Mouse (Mus musculus): ENCODE results near the gene Mrln. TPM values are rescaled to one million over a fixed set of nuclear protein-coding genes. Genes with fewer than 3 reads are reported as not detected.

The Mrln gene
- 2.1 TPM in 1 of 2 replicates, not detected in the other for polyA plus RNA-seq (2012; ENCODE audit: insufficient read depth, insufficient read length, missing spikeins)

GRCm38 (mm10) chr10:70204505-70205399 lies at the start of gene Mrln:
Mrln (plus strand) TSS chr10:70204664.
- H3K27ac ChIP-seq (ENCODE audit: insufficient read depth, low read depth, low read length) = no peak within 1 kb of the TSS
- TF ChIP-seq CTCF (IDR thresholded peaks at IDR 0.05; ENCODE audit: low read depth, low read length) (no peak), POLR2A (IDR thresholded peaks at IDR 0.05; ENCODE audit: borderline replicate concordance, low read depth, low read length) (no peak)
- peaks cover 17% of the 10 kb centered on the region for H3K4me1 ChIP-seq (ENCODE audit: control insufficient read depth, insufficient read depth, low read length)
- no peak within 1 kb of the TSS for H3K4me3 ChIP-seq (ENCODE audit: insufficient read depth, low read length)

GRCm38 (mm10) chr10:70156431-70157165 lies 47.9 kb upstream of the Mrln start:
- H3K4me1 ChIP-seq (ENCODE audit: control insufficient read depth, insufficient read depth, low read length) = no peaks in the 10 kb centered on the region
- H3K4me3 ChIP-seq (ENCODE audit: insufficient read depth, low read length) = no peak overlapping the region
- TF ChIP-seq CTCF (IDR thresholded peaks at IDR 0.05; ENCODE audit: low read depth, low read length) (no peak), POLR2A (IDR thresholded peaks at IDR 0.05; ENCODE audit: borderline replicate concordance, low read depth, low read length) (no peak)
- no peak overlapping the region for H3K27ac ChIP-seq (ENCODE audit: insufficient read depth, low read depth, low read length)

- no peak overlapping the region for H3K4me3 ChIP-seq (ENCODE audit: insufficient read depth, low read length)
- no peaks in the 10 kb centered on the region for H3K4me1 ChIP-seq (ENCODE audit: control insufficient read depth, insufficient read depth, low read length)
- H3K27ac ChIP-seq (ENCODE audit: insufficient read depth, low read depth, low read length) = no peak overlapping the region
- TF ChIP-seq CTCF (IDR thresholded peaks at IDR 0.05; ENCODE audit: low read depth, low read length) (no peak), POLR2A (IDR thresholded peaks at IDR 0.05; ENCODE audit: borderline replicate concordance, low read depth, low read length) (no peak)
Measured at GRCm38 (mm10) chr10:70159651-70160320, 44.7 kb upstream of the Mrln start.

- TF ChIP-seq CTCF (IDR thresholded peaks at IDR 0.05; ENCODE audit: low read depth, low read length) (no peak), POLR2A (IDR thresholded peaks at IDR 0.05; ENCODE audit: borderline replicate concordance, low read depth, low read length) (no peak)
- Histone ChIP-seq H3K4me3 (ENCODE audit: insufficient read depth, low read length) (no peak overlapping the region), H3K27ac (ENCODE audit: insufficient read depth, low read depth, low read length) (no peak overlapping the region), H3K4me1 (ENCODE audit: control insufficient read depth, insufficient read depth, low read length) (0 out of 2 replicates have a peak, but pooled peaks cover 2% of the 10 kb centered on the region)
Measured at GRCm38 (mm10) chr10:70160811-70161210, 43.7 kb upstream of the Mrln start.

DNA sequence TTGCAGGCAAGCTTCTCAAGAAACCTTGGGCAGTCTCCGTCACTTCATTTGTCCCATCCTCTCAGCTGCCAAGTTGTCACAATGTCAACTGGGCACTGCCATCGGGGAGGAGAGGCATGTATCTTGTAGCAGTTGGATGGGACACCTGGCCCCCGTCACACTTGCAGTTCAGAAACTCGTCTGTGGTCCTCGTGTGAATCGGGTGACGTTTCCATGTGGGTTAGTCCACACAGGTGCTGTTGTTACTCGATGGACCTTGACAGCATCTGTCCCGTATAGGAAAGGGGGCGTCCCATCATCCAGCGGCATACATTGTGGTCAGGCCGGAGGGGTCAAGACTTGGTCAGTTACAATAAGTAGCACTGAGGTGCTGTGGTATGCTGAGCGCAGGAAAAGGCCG lies 43.0 kb upstream of the Mrln start:
- Histone ChIP-seq H3K4me1 (ENCODE audit: control insufficient read depth, insufficient read depth, low read length) (0 out of 2 replicates have a peak, but pooled peaks cover 2% of the 10 kb centered on the region), H3K4me3 (ENCODE audit: insufficient read depth, low read length) (no peak overlapping the region), H3K27ac (ENCODE audit: insufficient read depth, low read depth, low read length) (no peak overlapping the region)
- TF ChIP-seq POLR2A (IDR thresholded peaks at IDR 0.05; ENCODE audit: borderline replicate concordance, low read depth, low read length) = no peak
- TF ChIP-seq CTCF (IDR thresholded peaks at IDR 0.05; ENCODE audit: low read depth, low read length) = no peak

DNA sequence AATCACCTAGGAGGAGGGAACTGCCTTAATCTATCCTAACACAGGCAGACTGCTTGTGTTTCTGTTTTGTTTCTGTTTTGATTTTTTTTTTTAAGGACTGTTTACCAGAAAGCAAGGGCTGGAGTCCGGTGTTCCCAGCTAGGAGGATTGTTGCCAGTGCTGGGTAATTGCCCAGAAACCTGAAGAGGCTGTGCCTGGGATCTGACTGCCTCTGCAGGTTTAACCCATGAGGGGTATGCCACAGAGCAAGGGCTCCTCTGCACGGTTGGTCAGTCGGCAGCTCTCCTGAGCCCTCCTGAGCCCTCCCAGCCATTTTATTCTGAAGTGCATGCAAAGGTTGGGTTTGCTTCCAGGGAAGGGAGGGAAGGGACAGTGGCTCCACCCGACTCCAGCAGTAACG lies 40.8 kb upstream of the Mrln start:
- no peak overlapping the region for H3K4me3 ChIP-seq (ENCODE audit: insufficient read depth, low read length)
- H3K27ac ChIP-seq (ENCODE audit: insufficient read depth, low read depth, low read length) = no peak overlapping the region
- 0 out of 2 replicates have a peak, but pooled peaks cover 2% of the 10 kb centered on the region for H3K4me1 ChIP-seq (ENCODE audit: control insufficient read depth, insufficient read depth, low read length)
- TF ChIP-seq POLR2A (IDR thresholded peaks at IDR 0.05; ENCODE audit: borderline replicate concordance, low read depth, low read length) (no peak), CTCF (IDR thresholded peaks at IDR 0.05; ENCODE audit: low read depth, low read length) (no peak)

- TF ChIP-seq POLR2A (IDR thresholded peaks at IDR 0.05; ENCODE audit: borderline replicate concordance, low read depth, low read length) = no peak
- no peak for TF ChIP-seq CTCF (IDR thresholded peaks at IDR 0.05; ENCODE audit: low read depth, low read length)
- Histone ChIP-seq H3K4me1 (ENCODE audit: control insufficient read depth, insufficient read depth, low read length) (0 out of 2 replicates have a peak, but pooled peaks cover 2% of the 10 kb centered on the region), H3K27ac (ENCODE audit: insufficient read depth, low read depth, low read length) (no peak overlapping the region), H3K4me3 (ENCODE audit: insufficient read depth, low read length) (no peak overlapping the region)
Measured at GRCm38 (mm10) chr10:70165877-70166276, 38.6 kb upstream of the Mrln start.

- no peak overlapping the region for H3K27ac ChIP-seq (ENCODE audit: insufficient read depth, low read depth, low read length)
- 0 out of 2 replicates have a peak, but pooled peaks cover 2% of the 10 kb centered on the region for H3K4me1 ChIP-seq (ENCODE audit: control insufficient read depth, insufficient read depth, low read length)
- no peak overlapping the region for H3K4me3 ChIP-seq (ENCODE audit: insufficient read depth, low read length)
- TF ChIP-seq POLR2A (IDR thresholded peaks at IDR 0.05; ENCODE audit: borderline replicate concordance, low read depth, low read length) (no peak), CTCF (IDR thresholded peaks at IDR 0.05; ENCODE audit: low read depth, low read length) (no peak)
Measured at GRCm38 (mm10) chr10:70166427-70166826, 38.0 kb upstream of the Mrln start.

- no peak for TF ChIP-seq CTCF (IDR thresholded peaks at IDR 0.05; ENCODE audit: low read depth, low read length)
- TF ChIP-seq POLR2A (IDR thresholded peaks at IDR 0.05; ENCODE audit: borderline replicate concordance, low read depth, low read length) = no peak
Measured at GRCm38 (mm10) chr10:70167625-70168024, 36.8 kb upstream of the Mrln start.

More at GRCm38 (mm10) chr10:70167625-70168024, 36.8 kb upstream of the Mrln start:
- Histone ChIP-seq H3K4me1 (ENCODE audit: control insufficient read depth, insufficient read depth, low read length) (0 out of 2 replicates have a peak, but pooled peaks cover 2% of the 10 kb centered on the region), H3K4me3 (ENCODE audit: insufficient read depth, low read length) (no peak overlapping the region), H3K27ac (ENCODE audit: insufficient read depth, low read depth, low read length) (no peak overlapping the region)

Measured in bone marrow macrophage, adult 2 months (primary cell).